Mouse (Mus musculus) kidney, embryonic 14.5 days (tissue): ENCODE measurements around the gene Supt3. TPM values are rescaled to one million over a fixed set of nuclear protein-coding genes. Genes with fewer than 3 reads are reported as not detected.

Source experiments
- ATAC-seq: fragments of 200-750 bp; cut with Nextera tagmentation; 2 replicates; pipeline ENCODE4 v1.8.0; 2017; ENCODE audit warnings: moderate number of reproducible peaks, mild to moderate bottlenecking, moderate TSS enrichment, moderate library complexity; ENCODE audit not compliant: low FRiP score, low TSS enrichment
- H3K27ac ChIP-seq: fragments of 300-500 bp; sonication (generic); 2 replicates; pipeline ENCODE4 v1.5.1; 2014; ENCODE audit warnings: low read depth, mild to moderate bottlenecking, low read length, moderate library complexity, mixed read lengths
- H3K27me3 ChIP-seq: fragments of 300-500 bp; sonication (generic); 2 replicates; pipeline ENCODE4 v1.6.1; 2014; ENCODE audit warnings: mild to moderate bottlenecking, low read length; ENCODE audit not compliant: control insufficient read depth, insufficient read depth
- H3K36me3 ChIP-seq: fragments of 300-500 bp; sonication (generic); 2 replicates; pipeline ENCODE4 v1.6.1; 2014; ENCODE audit warnings: low read length, mixed read lengths; ENCODE audit not compliant: control insufficient read depth, insufficient read depth
- H3K4me1 ChIP-seq: fragments of 300-500 bp; sonication (generic); 2 replicates; pipeline ENCODE4 v1.6.1; 2014; ENCODE audit warnings: low read length, mixed read lengths; ENCODE audit not compliant: control insufficient read depth, insufficient read depth
- H3K4me2 ChIP-seq: fragments of 300-500 bp; sonication (generic); replicated peaks from 2 replicates; pipeline ENCODE4 v1.6.1; 2014; ENCODE audit warnings: low read depth, mild to moderate bottlenecking, low read length
- H3K4me3 ChIP-seq: fragments of 300-500 bp; sonication (generic); 2 replicates; pipeline ENCODE4 v1.5.1; 2014; ENCODE audit warnings: mild to moderate bottlenecking, low read length
- H3K9ac ChIP-seq: fragments of 300-500 bp; sonication (generic); 2 replicates; pipeline ENCODE4 v1.6.1; 2014; ENCODE audit warnings: low read depth, mild to moderate bottlenecking, low read length, moderate library complexity
- H3K9me3 ChIP-seq: fragments of 300-500 bp; sonication (generic); 2 replicates; pipeline ENCODE4 v1.6.1; 2016; ENCODE audit warnings: low read length; ENCODE audit not compliant: control insufficient read depth
- WGBS: fragments of 180-500 bp; shearing (Covaris S2); extraction: QIAGEN DNeasy Blood & Tissue Kit; methylation state at CpG from one replicate; pipeline ENCODE4 v1.1.7; 2014; 5-methylcytosine and 5-hydroxymethylcytosine counted together
- polyA plus RNA-seq: library from polyadenylated mRNA; unstranded; fragments of >200 nt; fragmentation: Nextera tagmentation; extraction: Ambion mirVana; gene quantifications from 2 replicates; pipeline ENCODE4 v1.2.1, GENCODE M21; 2014

Gene Supt3
- polyA plus RNA-seq, 1 experiment from 2014 or later: 26.5 TPM

DNA sequence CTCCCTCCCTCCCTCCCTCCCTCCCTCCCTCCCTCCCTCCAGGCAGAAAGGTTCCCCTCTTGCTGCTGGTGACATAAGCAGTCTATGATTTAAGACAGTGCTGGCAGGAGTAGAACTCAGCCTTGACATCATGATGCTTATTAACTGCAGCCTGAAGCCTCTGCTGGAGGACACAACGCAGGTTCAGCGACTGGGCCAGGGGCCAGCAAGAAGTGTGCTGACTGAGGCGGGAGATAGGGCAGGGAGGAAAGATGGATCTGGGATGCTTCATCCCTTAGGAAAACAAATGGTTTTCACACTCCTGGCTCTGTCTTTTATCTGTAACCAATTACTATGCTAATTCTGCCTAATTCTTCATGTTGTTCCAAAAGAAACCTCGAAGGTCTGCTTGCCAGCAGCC lies 388.8 kb downstream of the Supt3 start:
- Histone ChIP-seq H3K4me1 (no peaks in the 10 kb centered on the region), H3K36me3 (no peaks in the 10 kb centered on the region), H3K27ac (no peak overlapping the region), H3K4me3 (no peak overlapping the region), H3K9me3 (no peaks in the 10 kb centered on the region), H3K4me2 (no peak overlapping the region), H3K9ac (no peak overlapping the region), H3K27me3 (no peaks in the 10 kb centered on the region)
- ATAC-seq: 0 out of 2 replicates have a peak, but pooled peaks have one; percentile 24
- 25% methylated on average over 4 of the region's 4 CpGs for WGBS

Other genes with a start within 250 kb of the Supt3 start
- gene Runx2, start 37.6 kb downstream of the Supt3 start, polyA plus RNA-seq: 0.57 and 2.4 TPM in 2 replicates